Mouse (Mus musculus) spleen, adult 2 months (tissue): ENCODE data around the gene Retn.

Experiments
- CTCF ChIP-seq: fragments of 200-500 bp; IDR thresholded peaks from 2 replicates; pipeline ENCODE4 v1.5.1; 2011; ENCODE audit warnings: mild to moderate bottlenecking, inconsistent platforms; ENCODE audit not compliant: insufficient read depth, insufficient read length, insufficient replicate concordance; ENCODE audit errors: extremely low read depth
- POLR2A ChIP-seq: fragments of 200-500 bp; IDR thresholded peaks from 2 replicates; pipeline ENCODE4 v1.6.1; 2011; ENCODE audit warnings: low read depth, low read length, inconsistent platforms

- no peak for TF ChIP-seq POLR2A
- no peak for TF ChIP-seq CTCF
Observed at GRCm38 (mm10) chr8:3622119-3622518, 33.5 kb upstream of the Retn start.
